Mouse (Mus musculus) limb, embryonic 14.5 days (tissue): Measurements from ENCODE around the gene Ndrg4. TPM values are rescaled to one million over a fixed set of nuclear protein-coding genes. Genes with fewer than 3 reads are reported as not detected.
A peak's percentile ranks its signal among the peaks of the same experiment; 100 is the strongest.

Experiments
- ATAC-seq: fragments of 200-750 bp; cut with Nextera tagmentation; 2 replicates; pipeline ENCODE4 v1.8.0; 2017; ENCODE audit warnings: low read depth, moderate number of reproducible peaks, moderate TSS enrichment; ENCODE audit not compliant: low FRiP score
- DNase-seq: peaks from one replicate; pipeline ENCODE4 v3.0.0-alpha.2; 2015; ENCODE audit warnings: low spot score
- H3K27ac ChIP-seq: fragments of 300-500 bp; sonication (generic); replicated peaks from 2 replicates; pipeline ENCODE4 v1.5.1; 2014; ENCODE audit warnings: low read depth, mild to moderate bottlenecking, low read length, moderate library complexity, mixed read lengths
- H3K27me3 ChIP-seq: fragments of 300-500 bp; sonication (generic); 2 replicates; pipeline ENCODE4 v1.6.1; 2014; ENCODE audit warnings: low read length, mixed read lengths; ENCODE audit not compliant: control insufficient read depth, insufficient read depth
- H3K36me3 ChIP-seq: fragments of 300-500 bp; sonication (generic); 2 replicates; pipeline ENCODE4 v1.6.1; 2014; ENCODE audit warnings: mild to moderate bottlenecking, low read length, moderate library complexity, mixed read lengths; ENCODE audit not compliant: control insufficient read depth, insufficient read depth
- H3K4me1 ChIP-seq: fragments of 300-500 bp; sonication (generic); 2 replicates; pipeline ENCODE4 v1.6.1; 2014; ENCODE audit warnings: antibody characterized with exemption, low read length, mixed read lengths; ENCODE audit not compliant: control insufficient read depth, insufficient read depth
- H3K4me2 ChIP-seq: fragments of 300-500 bp; sonication (generic); replicated peaks from 2 replicates; pipeline ENCODE4 v1.6.1; 2014; ENCODE audit warnings: low read depth, mild to moderate bottlenecking, low read length, moderate library complexity; ENCODE audit not compliant: severe bottlenecking
- H3K4me3 ChIP-seq: fragments of 300-500 bp; sonication (generic); replicated peaks from 2 replicates; pipeline ENCODE4 v1.5.1; 2014; ENCODE audit warnings: low read length
- H3K9ac ChIP-seq: fragments of 300-500 bp; sonication (generic); 2 replicates; pipeline ENCODE4 v1.6.1; 2014; ENCODE audit warnings: mild to moderate bottlenecking, low read depth, low read length, moderate library complexity; ENCODE audit not compliant: severe bottlenecking
- H3K9me3 ChIP-seq: fragments of 300-500 bp; sonication (generic); 2 replicates; pipeline ENCODE4 v1.6.1; 2016; ENCODE audit warnings: low read length; ENCODE audit not compliant: control insufficient read depth
- POLR2A ChIP-seq: fragments of 200-500 bp; IDR thresholded peaks from 2 replicates; pipeline ENCODE4 v1.8.0; 2012; ENCODE audit warnings: inconsistent platforms, mild to moderate bottlenecking, moderate library complexity, borderline replicate concordance; ENCODE audit not compliant: insufficient read depth, insufficient read length; ENCODE audit errors: extremely low read depth
- WGBS: fragments of 180-500 bp; shearing (Covaris S2); extraction: QIAGEN DNeasy Blood & Tissue Kit; methylation state at CpG from one replicate; pipeline ENCODE4 v1.1.7; 2014; 5-methylcytosine and 5-hydroxymethylcytosine counted together
- polyA plus RNA-seq, 2 experiments: library from polyadenylated mRNA; depleted of rRNA in 1 of 2; stranded (reverse) in 1 of 2; unstranded in 1 of 2; fragments of >200 nt; fragmentation: Nextera tagmentation in 1 of 2; extraction: Ambion mirVana in 1 of 2; gene quantifications; 2 replicates each; pipeline versions ENCODE4 v1.2.1 to v1.2.3; 2012 to 2014

The Ndrg4 gene
- polyA plus RNA-seq, 2 experiments: 22.3 to 35.3 TPM

DNA sequence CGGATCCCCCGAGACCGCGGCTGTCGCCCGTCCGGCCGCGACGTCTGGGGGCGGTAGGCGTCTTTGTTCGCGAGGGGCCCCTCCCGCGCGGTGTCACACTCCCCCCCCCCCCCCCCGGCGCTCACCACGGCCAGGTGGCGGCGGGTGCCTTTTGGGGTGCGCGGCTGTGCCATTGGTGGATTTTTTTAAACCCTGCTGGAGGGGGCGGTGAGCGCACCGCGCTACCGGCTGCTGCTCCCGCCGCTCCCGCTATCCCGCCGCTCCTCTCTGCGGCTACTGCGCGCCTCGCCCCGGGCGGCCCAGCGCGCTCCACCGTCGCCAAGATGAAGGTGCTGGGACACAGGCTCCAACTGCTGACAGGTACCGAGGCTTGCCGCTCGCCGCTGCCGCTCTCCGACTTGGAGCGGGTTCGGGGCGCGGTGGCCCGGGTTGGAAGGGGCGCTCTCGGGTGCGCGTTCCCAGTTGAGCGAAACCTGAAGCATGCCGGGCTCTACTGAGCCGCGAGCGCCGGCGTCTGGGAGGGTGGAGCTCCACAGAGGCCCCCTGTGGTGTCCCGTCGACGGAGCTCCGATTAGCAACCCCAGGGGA, 1.3 kb downstream of the Ndrg4 start:
- Histone ChIP-seq H3K4me3 (peak overlapping the region; percentile 58), H3K27ac (no peak overlapping the region), H3K27me3 (peaks cover 61% of the 10 kb centered on the region), H3K4me2 (peak overlapping the region; percentile 100), H3K36me3 (no peaks in the 10 kb centered on the region), H3K4me1 (0 out of 2 replicates have a peak, but pooled peaks cover 3% of the 10 kb centered on the region), H3K9ac (peak overlapping the region; percentile 52), H3K9me3 (no peaks in the 10 kb centered on the region)
- 2% methylated on average over 41 of the region's 70 CpGs for WGBS
- peak; percentile 35; the same call in 1 of the 2 replicates for ATAC-seq
- no peak for TF ChIP-seq POLR2A
- DNase-seq: no peak

DNA sequence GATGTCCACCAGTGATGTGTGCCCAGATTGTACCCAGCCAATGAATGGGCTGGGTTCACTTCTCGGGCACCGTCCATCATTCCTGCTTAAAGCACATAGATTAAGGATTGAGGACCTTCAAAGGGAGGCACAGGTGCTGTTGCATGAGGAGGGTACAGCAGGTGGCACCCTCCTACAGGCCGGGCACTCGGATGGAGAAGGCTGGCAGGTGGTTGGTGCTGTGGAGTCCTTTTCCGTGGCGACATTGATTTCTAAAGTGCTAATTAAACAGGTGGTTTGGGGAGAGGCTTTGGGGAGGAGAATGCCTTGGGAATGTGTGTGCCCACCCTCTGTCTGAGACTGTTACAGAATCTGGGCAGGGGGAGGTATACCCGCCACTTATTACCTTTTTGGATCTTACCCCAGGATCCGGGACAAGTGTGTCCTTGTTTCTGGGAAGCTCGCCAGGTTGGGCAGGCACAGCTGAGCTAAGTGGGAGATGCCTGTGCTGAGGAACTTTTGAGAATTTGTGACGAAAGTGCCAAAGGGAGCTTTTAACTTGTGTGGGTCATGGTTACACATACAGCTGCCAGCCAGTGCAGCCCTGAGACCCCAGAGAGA, 11.4 kb downstream of the Ndrg4 start:
- 67% methylated on average over 10 of the region's 10 CpGs for WGBS
- no peak for TF ChIP-seq POLR2A
- no peak overlapping the region for H3K27ac ChIP-seq
- H3K9me3 ChIP-seq: no peaks in the 10 kb centered on the region
- ATAC-seq (no peak), DNase-seq (peak; percentile 19)
- H3K9ac ChIP-seq: no peak overlapping the region
- H3K4me1 ChIP-seq: no peaks in the 10 kb centered on the region
- H3K4me2 ChIP-seq: no peak overlapping the region
- H3K36me3 ChIP-seq: no peaks in the 10 kb centered on the region
- H3K4me3 ChIP-seq: no peak overlapping the region
- no peaks in the 10 kb centered on the region for H3K27me3 ChIP-seq

DNA sequence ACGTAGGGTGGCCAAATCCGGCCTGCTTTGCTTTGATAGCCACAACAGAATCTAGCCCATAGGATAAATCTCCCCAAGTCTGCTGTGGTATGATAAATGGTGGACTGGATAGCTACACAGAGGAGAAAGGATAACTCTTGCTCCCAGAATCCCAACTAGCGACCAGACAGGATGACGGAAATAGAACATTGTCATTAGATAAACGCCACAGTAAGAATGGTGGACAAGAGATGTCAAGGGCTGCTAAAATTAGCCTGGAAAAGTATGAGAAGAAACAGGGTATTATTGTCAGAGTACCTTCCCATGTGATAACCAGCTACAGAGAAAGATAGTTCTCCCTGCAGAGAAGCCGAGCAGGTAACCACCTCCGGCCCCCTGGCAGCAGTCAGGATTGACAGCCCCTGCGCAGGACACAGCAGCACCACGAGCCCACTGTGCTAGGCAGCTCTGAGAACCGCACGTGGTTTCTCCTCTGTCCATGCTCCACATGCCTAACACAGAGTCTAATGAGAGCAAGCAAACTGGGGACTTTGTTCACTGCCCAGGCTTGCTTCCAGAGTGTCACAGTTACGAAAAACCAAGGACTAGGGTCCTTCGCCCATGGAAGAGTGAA, 14.3 kb downstream of the Ndrg4 start:
- Histone ChIP-seq H3K27me3 (0 out of 2 replicates have a peak, but pooled peaks cover 6% of the 10 kb centered on the region), H3K36me3 (no peaks in the 10 kb centered on the region), H3K4me1 (no peaks in the 10 kb centered on the region), H3K4me3 (no peak overlapping the region), H3K9me3 (no peaks in the 10 kb centered on the region), H3K4me2 (no peak overlapping the region), H3K9ac (no peak overlapping the region), H3K27ac (no peak overlapping the region)
- ATAC-seq (no peak), DNase-seq (no peak)
- TF ChIP-seq POLR2A: no peak
- 82% methylated on average over 13 of the region's 13 CpGs for WGBS

DNA sequence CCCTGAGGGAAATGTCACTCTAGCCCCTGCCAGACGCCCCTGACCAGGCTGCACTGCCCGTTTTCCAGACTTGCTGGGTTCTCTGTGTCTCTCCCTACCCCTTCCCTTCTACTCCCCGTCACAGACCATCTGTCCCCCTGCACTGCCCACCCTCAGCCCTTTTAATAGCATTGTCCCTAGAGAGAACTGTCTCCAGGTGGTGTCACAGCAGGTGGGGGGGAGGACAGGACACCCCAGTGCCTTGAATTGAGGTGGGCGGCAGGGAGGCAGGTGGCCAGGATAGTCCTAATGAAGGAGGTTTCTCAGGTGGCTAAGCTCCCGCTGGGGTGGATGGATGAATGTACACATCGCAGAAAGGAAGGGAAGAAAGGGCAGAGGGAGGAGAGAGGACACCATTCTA, 17.9 kb downstream of the Ndrg4 start:
- Histone ChIP-seq H3K4me2 (no peak overlapping the region), H3K36me3 (no peaks in the 10 kb centered on the region), H3K9me3 (no peaks in the 10 kb centered on the region), H3K4me1 (no peaks in the 10 kb centered on the region), H3K4me3 (no peak overlapping the region), H3K27ac (no peak overlapping the region), H3K27me3 (0 out of 2 replicates have a peak, but pooled peaks cover 8% of the 10 kb centered on the region), H3K9ac (no peak overlapping the region)
- ATAC-seq (no peak), DNase-seq (no peak)
- TF ChIP-seq POLR2A: no peak
- WGBS: 18% methylated on average over 6 of the region's 6 CpGs

DNA sequence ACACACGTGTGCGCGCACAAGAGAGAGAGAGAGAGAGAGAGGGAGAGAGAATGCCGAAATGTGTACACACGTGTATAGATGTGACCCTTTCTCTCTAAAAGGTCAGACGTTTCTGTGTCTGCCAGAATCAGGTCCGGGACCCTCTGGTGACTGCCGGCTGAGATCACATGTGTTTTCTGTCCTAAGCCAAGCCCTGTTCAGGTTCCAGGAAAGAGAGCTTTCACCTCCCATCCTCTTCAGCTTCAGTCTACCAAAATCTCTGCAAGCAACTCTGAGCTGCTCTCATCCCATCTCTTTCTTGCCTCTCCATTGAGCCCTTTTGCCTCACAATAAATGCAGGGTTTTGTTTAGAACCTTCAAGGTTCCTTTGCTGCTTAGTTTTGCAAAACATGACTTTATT, 19.9 kb downstream of the Ndrg4 start:
- DNase-seq (no peak), ATAC-seq (no peak)
- Histone ChIP-seq H3K9ac (no peak overlapping the region), H3K36me3 (no peaks in the 10 kb centered on the region), H3K9me3 (no peaks in the 10 kb centered on the region), H3K4me3 (no peak overlapping the region), H3K4me1 (no peaks in the 10 kb centered on the region), H3K4me2 (peak overlapping the region; percentile 29), H3K27me3 (0 out of 2 replicates have a peak, but pooled peaks cover 8% of the 10 kb centered on the region), H3K27ac (no peak overlapping the region)
- WGBS: 71% methylated on average over 7 of the region's 8 CpGs
- TF ChIP-seq POLR2A: no peak
